Mouse (Mus musculus) brain, embryonic 14.5 days (tissue): ENCODE measurements at regions not wholly inside any gene's neighbourhood (a gene's known extent, or its start where the extent isn't known, plus 50 kb on each side); places are given as distances from the start of the nearest gene placed in this dataset.

Source experiments
- CTCF ChIP-seq: fragments of 200-500 bp; IDR thresholded peaks from 2 replicates; pipeline ENCODE4 v1.5.1; 2012; ENCODE audit warnings: inconsistent platforms, mild to moderate bottlenecking, moderate library complexity, borderline replicate concordance; ENCODE audit not compliant: insufficient read depth, insufficient read length; ENCODE audit errors: extremely low read depth
- POLR2A ChIP-seq: fragments of 200-500 bp; IDR thresholded peaks from 2 replicates; pipeline ENCODE4 v1.6.1; 2012; ENCODE audit warnings: mild to moderate bottlenecking, inconsistent platforms, borderline replicate concordance; ENCODE audit not compliant: poor library complexity, insufficient read depth, insufficient read length, severe bottlenecking; ENCODE audit errors: extremely low read depth

DNA sequence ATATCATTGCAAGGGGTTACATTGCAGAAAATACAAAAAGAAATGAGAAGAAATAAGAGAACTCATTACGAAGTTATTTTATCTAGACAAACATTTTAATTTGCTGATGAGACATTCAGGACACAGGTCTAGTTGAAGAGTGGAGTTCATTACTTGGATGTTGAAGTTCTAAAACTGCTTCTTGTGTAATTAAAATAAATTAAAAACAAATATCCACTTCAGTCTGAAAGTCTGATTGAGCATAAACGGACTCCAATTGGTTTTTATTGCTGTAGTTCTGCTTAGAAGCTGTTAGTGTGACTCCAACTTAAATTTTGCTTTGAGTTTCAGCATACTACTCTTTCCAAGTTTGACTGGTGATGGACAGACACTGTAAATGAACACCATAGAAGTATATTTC lies 238.3 kb downstream of the Mef2c start:
- no peak for TF ChIP-seq POLR2A
- TF ChIP-seq CTCF = no peak
